Mouse (Mus musculus) thymus, adult 2 months (tissue): Measurements from ENCODE around the gene Naa35. TPM values are rescaled to one million over a fixed set of nuclear protein-coding genes. Genes with fewer than 3 reads are reported as not detected.

ENCODE experiments used
- DNase-seq: peaks from one replicate; pipeline ENCODE4 v3.0.0; 2021
- H3K27ac ChIP-seq: fragments of 200-500 bp; 2 replicates; pipeline ENCODE4 v1.5.1; 2012; ENCODE audit warnings: low read length, control low read depth; ENCODE audit not compliant: control insufficient read depth, insufficient read depth
- H3K27me3 ChIP-seq: fragments of 200-500 bp; 2 replicates; pipeline ENCODE4 v1.6.1; 2012; ENCODE audit warnings: mild to moderate bottlenecking, low read length, moderate library complexity, mixed read lengths; ENCODE audit not compliant: control insufficient read depth, insufficient read depth
- H3K36me3 ChIP-seq: fragments of 200-500 bp; 2 replicates; pipeline ENCODE4 v1.6.1; 2012; ENCODE audit warnings: mild to moderate bottlenecking, low read length, moderate library complexity; ENCODE audit not compliant: control insufficient read depth, insufficient read depth
- H3K4me1 ChIP-seq: fragments of 200-500 bp; replicated peaks from 2 replicates; pipeline ENCODE4 v1.6.1; 2012; ENCODE audit warnings: low read length; ENCODE audit not compliant: control insufficient read depth, insufficient read depth
- H3K4me3 ChIP-seq: fragments of 200-500 bp; 2 replicates; pipeline ENCODE4 v1.5.1; 2012; ENCODE audit warnings: mild to moderate bottlenecking, low read length, control low read depth, moderate library complexity; ENCODE audit not compliant: control insufficient read depth, insufficient read depth
- CTCF ChIP-seq: fragments of 200-500 bp; IDR thresholded peaks from 2 replicates; pipeline ENCODE4 v1.5.1; 2012; ENCODE audit warnings: mild to moderate bottlenecking, control low read depth, low read length, moderate library complexity, borderline replicate concordance; ENCODE audit not compliant: control insufficient read depth, poor library complexity, insufficient read depth; ENCODE audit errors: extremely low read depth
- POLR2A ChIP-seq: fragments of 200-500 bp; IDR thresholded peaks from 2 replicates; pipeline ENCODE4 v1.6.1; 2012; ENCODE audit warnings: mild to moderate bottlenecking, low read length, control low read depth, moderate library complexity; ENCODE audit not compliant: control insufficient read depth, poor library complexity, insufficient read depth; ENCODE audit errors: extremely low read depth
- WGBS: fragments of 180-500 bp; shearing (Covaris S2); methylation state at CpG from one replicate; pipeline ENCODE4 v1.1.7; 2018; 5-methylcytosine and 5-hydroxymethylcytosine counted together
- polyA plus RNA-seq: library from polyadenylated mRNA; depleted of rRNA; stranded (reverse); fragments of >200 nt; gene quantifications from 2 replicates; pipeline ENCODE4 v1.2.3, GENCODE M21; 2012

Naa35 gene
- polyA plus RNA-seq, 1 experiment, result 54.3 TPM

- TF ChIP-seq CTCF (no peak), POLR2A (no peak)
- Histone ChIP-seq H3K4me3 (no peak overlapping the region), H3K4me1 (no peaks in the 10 kb centered on the region), H3K27ac (no peak overlapping the region), H3K27me3 (no peaks in the 10 kb centered on the region), H3K36me3 (peaks cover 44% of the 10 kb centered on the region)
- WGBS, result 90% methylated on average over 7 of the region's 7 CpGs
- no peak for DNase-seq
These were observed 36.8 kb downstream of the Naa35 start for GRCm38 (mm10) chr13:59621643-59622489.

GRCm38 (mm10) chr13:59624389-59624788, 39.3 kb downstream of the Naa35 start:
- no peak overlapping the region for H3K27ac ChIP-seq
- WGBS, result 92% methylated on average over 3 of the region's 3 CpGs
- TF ChIP-seq POLR2A, result no peak
- TF ChIP-seq CTCF, result no peak
- DNase-seq, result no peak
- H3K4me1 ChIP-seq, result no peaks in the 10 kb centered on the region
- peaks cover 40% of the 10 kb centered on the region for H3K36me3 ChIP-seq
- H3K27me3 ChIP-seq, result no peaks in the 10 kb centered on the region
- H3K4me3 ChIP-seq, result no peak overlapping the region

- Histone ChIP-seq H3K27me3 (no peaks in the 10 kb centered on the region), H3K27ac (no peak overlapping the region)
- WGBS, result 94% methylated on average over 5 of the region's 5 CpGs
These were observed 39.8 kb downstream of the Naa35 start for GRCm38 (mm10) chr13:59624903-59625302.

GRCm38 (mm10) chr13:59626739-59627138, 41.7 kb downstream of the Naa35 start:
- peaks cover 46% of the 10 kb centered on the region for H3K36me3 ChIP-seq
- no peak for TF ChIP-seq POLR2A
- TF ChIP-seq CTCF, result no peak

More at GRCm38 (mm10) chr13:59624903-59625302, 39.8 kb downstream of the Naa35 start:
- no peak for DNase-seq
- Histone ChIP-seq H3K4me1 (no peaks in the 10 kb centered on the region), H3K36me3 (peaks cover 41% of the 10 kb centered on the region), H3K4me3 (no peak overlapping the region)
- TF ChIP-seq CTCF (no peak), POLR2A (no peak)

GRCm38 (mm10) chr13:59634637-59635036, 49.6 kb downstream of the Naa35 start:
- TF ChIP-seq POLR2A (no peak), CTCF (no peak)
- no peak for DNase-seq
- Histone ChIP-seq H3K36me3 (peaks cover 39% of the 10 kb centered on the region), H3K4me1 (no peaks in the 10 kb centered on the region), H3K27me3 (no peaks in the 10 kb centered on the region), H3K27ac (no peak overlapping the region), H3K4me3 (no peak overlapping the region)
- 79% methylated on average over 5 of the region's 5 CpGs for WGBS

More at GRCm38 (mm10) chr13:59626739-59627138, 41.7 kb downstream of the Naa35 start:
- no peaks in the 10 kb centered on the region for H3K27me3 ChIP-seq
- no peaks in the 10 kb centered on the region for H3K4me1 ChIP-seq
- H3K4me3 ChIP-seq, result no peak overlapping the region
- no peak overlapping the region for H3K27ac ChIP-seq
- 97% methylated on average over 7 of the region's 7 CpGs for WGBS
- no peak for DNase-seq

- Histone ChIP-seq H3K36me3 (peaks cover 13% of the 10 kb centered on the region), H3K27me3 (no peaks in the 10 kb centered on the region), H3K27ac (no peak overlapping the region), H3K4me1 (no peaks in the 10 kb centered on the region), H3K4me3 (no peak overlapping the region)
- WGBS, result 95% methylated on average over 7 of the region's 7 CpGs
- DNase-seq, result no peak
- TF ChIP-seq POLR2A (no peak), CTCF (no peak)
These were observed 52.7 kb downstream of the Naa35 start for GRCm38 (mm10) chr13:59637800-59638199.
